Comparison of ENCODE assay signal across 17 mouse cellular contexts in genomic region chr5:37708124-37708523, GRCm38 (mm10). TPM values are rescaled to one million over a fixed set of nuclear protein-coding genes. Genes with fewer than 3 reads are reported as not detected.
DNase-seq lines count a peak whose midpoint lies in the region; ATAC-seq and TF ChIP-seq lines count a peak whose summit lies in the region.
"Had no signal": no experiment of that assay in that cellular context is flagged by ENCODE, and none has a peak within 500 bp of the region (broad histone marks: within the 10 kb centered on the region; RNA-seq: fewer than 3 reads in every experiment).

No protein-coding gene starts in this region.

- H3K9ac ChIP-seq in kidney, embryonic 16.5 days (replicated peaks; ENCODE audit: low read length) = no peak overlapping the region

- H3K27me3 ChIP-seq in kidney, embryonic 16.5 days (ENCODE audit: insufficient read depth, low read length) = no peaks in the 10 kb centered on the region
- H3K27me3 ChIP-seq in Patski = peaks cover 7% of the 10 kb centered on the region

- CTCF ChIA-PET in Patski (lab: Charles Lee) = interaction anchor here (0.9 kb wide), 1 partner anchor 10 kb away, joined by 4 read pairs; no protein-coding TSS in a partner anchor

- 68% methylated on average over 3 of the region's 3 CpGs for WGBS in kidney, embryonic 16.5 days

- in situ Hi-C loops in Patski (cut with MboI; ENCODE audit: low pct_unique_long_range_greater_than_20kb) = loop anchor here (25.0 kb wide), 1 partner anchor 321 kb away; no protein-coding TSS in a partner anchor

- peak; percentile 13 for TF ChIP-seq CTCF in gastrocnemius, adult 2 months (IDR thresholded peaks at IDR 0.05)
- peak; percentile 46 for TF ChIP-seq CTCF in Patski (IDR thresholded peaks at IDR 0.05)

- POLR2A ChIA-PET in Patski (lab: Charles Lee) = interaction anchor here (0.6 kb wide), 1 partner anchor 539 kb away, joined by 3 read pairs; no protein-coding TSS in a partner anchor

- no peaks in the 10 kb centered on the region for H3K4me1 ChIP-seq in kidney, embryonic 16.5 days (ENCODE audit: insufficient read depth, low read length)
- H3K4me1 ChIP-seq: limb, embryonic 10.5 days had no signal

- intact Hi-C loops in gastrocnemius, adult 2 months (cut with DNase I) = no loop called here

- 0 out of 2 replicates have a peak, but pooled peaks cover 5% of the 10 kb centered on the region for H3K9me3 ChIP-seq in kidney, embryonic 16.5 days (ENCODE audit: low read length)

- ATAC-seq in kidney, embryonic 16.5 days (ENCODE audit: low FRiP score, low TSS enrichment) = no peak
- ATAC-seq in Patski = no peak

- DNase-seq in gastrocnemius, adult 2 months = no peak
- DNase-seq in gastrocnemius, postnatal 4 days (ENCODE audit: low spot score in 2 of 2) = no peak
- peak; percentile 11 to 17 for DNase-seq in kidney, postnatal 4 days
- DNase-seq in 3T3-L1 (ENCODE audit: low read depth, low spot score) = peak; percentile 26
- DNase-seq in Patski (ENCODE audit: low read depth, low spot score) = no peak
- DNase-seq in adipocyte (ENCODE audit: low spot score) = no peak
- DNase-seq in embryo, embryonic 10 days (ENCODE audit: low spot score) = no peak
- DNase-seq: adrenal gland, postnatal 36 days; B cell, adult 2 months; cerebellum, adult 11 months; gastrocnemius, postnatal 36 days; heart, postnatal 14 days had no signal

- no peak overlapping the region for H3K4me3 ChIP-seq in gastrocnemius, adult 2 months
- H3K4me3 ChIP-seq in kidney, embryonic 16.5 days (ENCODE audit: low read length) = no peak overlapping the region
- H3K4me3 ChIP-seq: limb, embryonic 10.5 days; midbrain, embryonic 10.5 days had no signal

- no peaks in the 10 kb centered on the region for H3K36me3 ChIP-seq in kidney, embryonic 16.5 days (ENCODE audit: insufficient read depth, low read length)
- H3K36me3 ChIP-seq: limb, embryonic 10.5 days; midbrain, embryonic 10.5 days had no signal

- no peak overlapping the region for H3K27ac ChIP-seq in gastrocnemius, adult 2 months
- no peak overlapping the region for H3K27ac ChIP-seq in kidney, embryonic 16.5 days (ENCODE audit: low read length)
- H3K27ac ChIP-seq: limb, embryonic 10.5 days; midbrain, embryonic 10.5 days had no signal

- no peak overlapping the region for H3K4me2 ChIP-seq in kidney, embryonic 16.5 days (replicated peaks; ENCODE audit: low read depth, low read length)

RNA-seq across cellular contexts. Expression of gene Stk32b, which starts 8.8 kb away (rescaled TPM):
- under 1 TPM in 1 of 2 experiments, not detected in 1; 0.20 TPM for total RNA-seq in gastrocnemius, adult 2 months (2021)
- total RNA-seq in gastrocnemius, postnatal 4 days (2021) = under 1 TPM; 0.25 to 0.31 TPM
- polyA plus RNA-seq in kidney, embryonic 16.5 days (2015; fragmentation: Nextera tagmentation; extraction: Ambion mirVana) = 3.8 and 4.8 TPM in 2 replicates
- 0.03 TPM for polyA plus RNA-seq in Patski (2021)
- total RNA-seq: common myeloid progenitor, adult 5-6 weeks; gastrocnemius, postnatal 36 days had no signal

RNA-seq across cellular contexts. Expression of gene Cytl1, which starts 27.2 kb away (rescaled TPM):
- total RNA-seq in gastrocnemius, adult 2 months (2021) = 1 to 10 TPM; 3.0 to 3.9 TPM
- total RNA-seq in gastrocnemius, postnatal 4 days (2021) = 1 to 10 TPM in 1 of 2 experiments, not detected in 1; 1.1 TPM
- polyA plus RNA-seq in kidney, embryonic 16.5 days (2015; fragmentation: Nextera tagmentation; extraction: Ambion mirVana) = 0.69 and 1.2 TPM in 2 replicates
- not detected for polyA plus RNA-seq in Patski (2021)
- total RNA-seq: common myeloid progenitor, adult 5-6 weeks; layer of hippocampus, postnatal 10 days had no signal

Comparison
In these comparisons a context has a peak if more than half of its experiments do, and no peak if none do; other contexts are left out.
1. DNase-seq: peak in kidney, postnatal 4 days (2 of 2) and 3T3-L1 (single experiment); none in gastrocnemius, adult 2 months (single experiment), gastrocnemius, postnatal 4 days (0 of 2), Patski (single experiment), adipocyte (single experiment) and embryo, embryonic 10 days (single experiment).